Mouse (Mus musculus) cerebellum, adult 2 months (tissue): ENCODE measurements around the gene Mad1l1.

ENCODE experiments used
- CTCF ChIP-seq: fragments of 200-500 bp; IDR thresholded peaks from 2 replicates; pipeline ENCODE4 v1.5.1; 2011; ENCODE audit warnings: low read depth, mild to moderate bottlenecking, control low read depth, low read length, moderate library complexity, borderline replicate concordance; ENCODE audit not compliant: insufficient read depth
- POLR2A ChIP-seq: fragments of 200-500 bp; IDR thresholded peaks from 2 replicates; pipeline ENCODE4 v1.6.1; 2011; ENCODE audit warnings: low read length, control low read depth, borderline replicate concordance; ENCODE audit not compliant: insufficient read depth

DNA sequence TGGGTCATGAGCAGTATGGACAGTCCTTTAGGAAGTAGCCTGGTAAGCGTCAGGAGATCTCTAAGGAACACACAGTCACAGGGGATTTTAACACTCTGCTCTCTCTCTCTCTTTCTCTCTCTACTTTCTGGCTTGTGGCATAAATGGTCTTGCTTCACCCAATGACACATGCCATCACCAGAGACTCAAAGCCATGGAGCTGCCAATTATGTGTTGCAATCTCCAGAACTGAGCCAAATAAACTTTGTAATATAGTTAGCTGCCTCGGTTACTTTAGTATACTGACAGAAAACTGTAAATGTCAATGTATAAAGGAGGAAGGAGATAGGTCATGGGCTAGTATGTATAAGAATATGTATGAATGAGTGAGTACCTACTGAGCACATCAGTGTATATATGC is 115.4 kb downstream of the Mad1l1 start:
- no peak for TF ChIP-seq POLR2A
- no peak for TF ChIP-seq CTCF
